ENCODE assay signal across 8 mouse cellular contexts in genomic region chr17:24551050-24551444, GRCm38 (mm10). TPM values are rescaled to one million over a fixed set of nuclear protein-coding genes. Genes with fewer than 3 reads are reported as not detected.
A peak's percentile ranks its signal among the peaks of the same experiment; 100 is the strongest.
DNase-seq lines count a peak whose midpoint lies in the region; ATAC-seq and TF ChIP-seq lines count a peak whose summit lies in the region.

No protein-coding gene starts in this region.

- no peak for ATAC-seq in heart, embryonic 14.5 days (ENCODE audit: insufficient number of reproducible peaks, insufficient read depth, low FRiP score, low read depth)

- H3K9me3 ChIP-seq in heart, embryonic 14.5 days (ENCODE audit: control insufficient read depth, low read length): no peaks in the 10 kb centered on the region
- H3K9me3 ChIP-seq in hindbrain, embryonic 10.5 days: no peaks in the 10 kb centered on the region

- H3K27me3 ChIP-seq in heart, embryonic 14.5 days (ENCODE audit: control insufficient read depth, insufficient read depth, low read length): no peaks in the 10 kb centered on the region
- peaks cover 30% of the 10 kb centered on the region for H3K27me3 ChIP-seq in hindbrain, embryonic 10.5 days (ENCODE audit: insufficient read depth, poor library complexity, severe bottlenecking)

- TF ChIP-seq CTCF in bone marrow, adult 2 months (IDR thresholded peaks at IDR 0.05; ENCODE audit: control insufficient read depth, insufficient read depth, low read length): no peak

- peaks cover 55% of the 10 kb centered on the region for H3K79me2 ChIP-seq in macrophage (ENCODE audit: inconsistent target)

- H3K36me3 ChIP-seq in heart, embryonic 14.5 days (ENCODE audit: control insufficient read depth, insufficient read depth, low read length): no peaks in the 10 kb centered on the region
- no peaks in the 10 kb centered on the region for H3K36me3 ChIP-seq in hindbrain, embryonic 10.5 days
- no peaks in the 10 kb centered on the region for H3K36me3 ChIP-seq in macrophage (ENCODE audit: inconsistent target)

- H3K27ac ChIP-seq in heart, embryonic 14.5 days (replicated peaks in 1 of 2; ENCODE audit: control insufficient read depth in 1 of 2, insufficient read depth in 1 of 2, low read depth in 2 of 2, low read length in 2 of 2): peak overlapping the region in 1 of 2 experiments; percentile 92; a peak in 2 of 4 replicates
- no peak overlapping the region for H3K27ac ChIP-seq in bone marrow, adult 2 months (ENCODE audit: control insufficient read depth, insufficient read depth, low read depth, low read length, poor library complexity)
- peak overlapping the region; percentile 98 for H3K27ac ChIP-seq in hindbrain, embryonic 10.5 days
- H3K27ac ChIP-seq in macrophage: no peak overlapping the region

- intact Hi-C loops in heart, postnatal 36 days (cut with DNase I): no loop called here

- H3K4me1 ChIP-seq in heart, embryonic 14.5 days (ENCODE audit: control insufficient read depth in 2 of 2, insufficient read depth in 2 of 2, low read length in 2 of 2): peaks cover 9 to 19% of the 10 kb centered on the region in 2 experiments
- no peaks in the 10 kb centered on the region; the same call in 1 of the 2 replicates for H3K4me1 ChIP-seq in bone marrow, adult 2 months (ENCODE audit: control insufficient read depth, insufficient read depth, low read length)
- H3K4me1 ChIP-seq in hindbrain, embryonic 10.5 days (replicated peaks): peaks cover 41% of the 10 kb centered on the region

- WGBS in heart, embryonic 14.5 days: 61% methylated on average over 3 of the region's 3 CpGs
- WGBS in bone marrow, adult 2 months: 74% methylated on average over 3 of the region's 3 CpGs
- 65% methylated on average over 3 of the region's 3 CpGs for WGBS in hindbrain, embryonic 10.5 days
- 81% methylated on average over 3 of the region's 3 CpGs for WGBS in macrophage (ENCODE audit: missing documents)

- no peak for DNase-seq in heart, postnatal 36 days
- DNase-seq in hindbrain, embryonic 10.5 days (ENCODE audit: low spot score): no peak
- DNase-seq in urinary bladder, postnatal 36 days (ENCODE audit: low spot score in 2 of 2): no peak
- no peak for DNase-seq in spleen, adult 18-20 months
- no peak for DNase-seq in B cell, adult 2 months

- peak overlapping the region; percentile 94 for H3K4me2 ChIP-seq in heart, embryonic 14.5 days (ENCODE audit: low read length)

- peak overlapping the region; percentile 93 for H3K9ac ChIP-seq in heart, embryonic 14.5 days (ENCODE audit: low read length)

- no peak for TF ChIP-seq POLR2A in bone marrow, adult 2 months (IDR thresholded peaks at IDR 0.05; ENCODE audit: borderline replicate concordance, control insufficient read depth, low read depth, low read length)

- peak overlapping the region; percentile 71 to 87 for H3K4me3 ChIP-seq in heart, embryonic 14.5 days (ENCODE audit: control insufficient read depth in 1 of 2, insufficient read depth in 1 of 2, low read depth in 1 of 2, low read length in 2 of 2)
- H3K4me3 ChIP-seq in bone marrow, adult 2 months (replicated peaks; ENCODE audit: control insufficient read depth, low read depth, low read length): peak overlapping the region; percentile 72
- peak overlapping the region; percentile 87 for H3K4me3 ChIP-seq in hindbrain, embryonic 10.5 days
- H3K4me3 ChIP-seq in macrophage (ENCODE audit: inconsistent target): peak overlapping the region; percentile 36

RNA-seq across cellular contexts. Expression of gene Pkd1, which starts 1.4 kb away (rescaled TPM):
- 16.8 and 18.0 TPM in 2 replicates for polyA plus RNA-seq in heart, embryonic 14.5 days (2014; fragmentation: Nextera tagmentation; extraction: Ambion mirVana)
- 10 to 100 TPM; 45.4 to 45.6 TPM for total RNA-seq in heart, postnatal 36 days (2021)
- 10.4 and 17.9 TPM in 2 replicates for polyA plus RNA-seq in bone marrow, adult 2 months (2011; ENCODE audit: insufficient read depth, insufficient read length, low replicate concordance, missing spikeins)
- 11.9 and 21.7 TPM in 2 replicates for polyA plus RNA-seq in hindbrain, embryonic 10.5 days (2016; fragmentation: Nextera tagmentation; extraction: Ambion mirVana)
- 100 to 1,000 TPM in 13 of 26 experiments, 10 to 100 TPM in 13; 25.1 to 158 (median 102) TPM for total RNA-seq in macrophage (2018; cell fraction: chromatin; rRNA removed)
- 10 to 100 TPM in 25 of 26 experiments, 1 to 10 TPM in 1; 7.6 to 34.1 (median 18.5) TPM for total RNA-seq in macrophage (2018; cell fraction: cytosol; rRNA removed)
- total RNA-seq in macrophage (2018; cell fraction: nucleus; rRNA removed): 100 to 1,000 TPM in 7 of 26 experiments, 10 to 100 TPM in 19; 18.4 to 169 (median 80.3) TPM
- polyA plus RNA-seq in macrophage (2018): 9.7 to 18.0 TPM (median 16.3 TPM) in 3 replicates

RNA-seq across cellular contexts. Expression of gene Rab26, which starts 17.0 kb away (rescaled TPM):
- 1.7 and 1.9 TPM in 2 replicates for polyA plus RNA-seq in heart, embryonic 14.5 days (2014; fragmentation: Nextera tagmentation; extraction: Ambion mirVana)
- total RNA-seq in heart, postnatal 36 days (2021): not detected
- polyA plus RNA-seq in bone marrow, adult 2 months (2011; ENCODE audit: insufficient read depth, insufficient read length, low replicate concordance, missing spikeins): not detected in 2 replicates
- 1.8 and 3.0 TPM in 2 replicates for polyA plus RNA-seq in hindbrain, embryonic 10.5 days (2016; fragmentation: Nextera tagmentation; extraction: Ambion mirVana)
- total RNA-seq in macrophage (2018; cell fraction: chromatin; rRNA removed): 1 to 10 TPM in 15 of 26 experiments, under 1 TPM in 6, not detected in 5; 0.63 to 4.8 (median 2.2) TPM
- total RNA-seq in macrophage (2018; cell fraction: cytosol; rRNA removed): under 1 TPM in 6 of 26 experiments, not detected in 20; 0.05 to 0.23 (median 0.14) TPM
- total RNA-seq in macrophage (2018; cell fraction: nucleus; rRNA removed): 1 to 10 TPM in 10 of 26 experiments, under 1 TPM in 13, not detected in 3; 0.52 to 1.9 (median 0.94) TPM
- not detected in 3 replicates for polyA plus RNA-seq in macrophage (2018)

RNA-seq across cellular contexts. Expression of gene Traf7, which starts 23.3 kb away (rescaled TPM):
- polyA plus RNA-seq in heart, embryonic 14.5 days (2014; fragmentation: Nextera tagmentation; extraction: Ambion mirVana): 68.8 and 74.4 TPM in 2 replicates
- total RNA-seq in heart, postnatal 36 days (2021): 10 to 100 TPM; 45.7 to 51.6 TPM
- polyA plus RNA-seq in bone marrow, adult 2 months (2011; ENCODE audit: insufficient read depth, insufficient read length, low replicate concordance, missing spikeins): 79.2 and 108 TPM in 2 replicates
- 93.6 and 96.4 TPM in 2 replicates for polyA plus RNA-seq in hindbrain, embryonic 10.5 days (2016; fragmentation: Nextera tagmentation; extraction: Ambion mirVana)
- 100 to 1,000 TPM; 173 to 419 (median 321) TPM for total RNA-seq in macrophage (2018; cell fraction: chromatin; rRNA removed)
- 10 to 100 TPM; 30.1 to 57.9 (median 41.2) TPM for total RNA-seq in macrophage (2018; cell fraction: cytosol; rRNA removed)
- total RNA-seq in macrophage (2018; cell fraction: nucleus; rRNA removed): 100 to 1,000 TPM in 19 of 26 experiments, 10 to 100 TPM in 7; 69.3 to 237 (median 137) TPM
- polyA plus RNA-seq in macrophage (2018): 42.9 to 61.3 TPM (median 48.4 TPM) in 3 replicates

Comparison
In these comparisons a context has a peak if more than half of its experiments do, and no peak if none do; other contexts are left out.
1. H3K4me3 ChIP-seq: peak in every context shown above with its lines; median percentile 87 in hindbrain, embryonic 10.5 days; 79 in heart, embryonic 14.5 days; 72 in bone marrow, adult 2 months; 36 in macrophage.